Mouse (Mus musculus) yolk sac, embryonic 10.5 days (tissue): Measurements from ENCODE around the gene Igfbp7.

Experiments used
- DNase-seq: peaks from one replicate; pipeline ENCODE4 v3.0.0-alpha.2; 2017; ENCODE audit warnings: low spot score

Gene Igfbp7

GRCm38 (mm10) chr5:77379434-77380135, 28.3 kb downstream of the Igfbp7 start:
- DNase-seq = no peak

GRCm38 (mm10) chr5:77378027-77378426, 29.8 kb downstream of the Igfbp7 start:
- DNase-seq = no peak

- DNase-seq = no peak
Observed at GRCm38 (mm10) chr5:77375546-77375945, 32.3 kb downstream of the Igfbp7 start.

- no peak for DNase-seq
Observed at GRCm38 (mm10) chr5:77374945-77375344, 32.9 kb downstream of the Igfbp7 start.

- DNase-seq = no peak
Observed at GRCm38 (mm10) chr5:77372778-77373177, 35.1 kb downstream of the Igfbp7 start.

GRCm38 (mm10) chr5:77372242-77372641, 35.6 kb downstream of the Igfbp7 start:
- DNase-seq = no peak

GRCm38 (mm10) chr5:77370378-77370892, 37.4 kb downstream of the Igfbp7 start:
- DNase-seq = no peak

GRCm38 (mm10) chr5:77369394-77369793, 38.4 kb downstream of the Igfbp7 start:
- no peak for DNase-seq

GRCm38 (mm10) chr5:77368194-77368593, 39.6 kb downstream of the Igfbp7 start:
- no peak for DNase-seq

GRCm38 (mm10) chr5:77367682-77368081, 40.2 kb downstream of the Igfbp7 start:
- DNase-seq = no peak

- no peak for DNase-seq
Observed at GRCm38 (mm10) chr5:77367145-77367544, 40.7 kb downstream of the Igfbp7 start.

- no peak for DNase-seq
Observed at GRCm38 (mm10) chr5:77366313-77366712, 41.5 kb downstream of the Igfbp7 start.

GRCm38 (mm10) chr5:77364443-77365038, 43.3 kb downstream of the Igfbp7 start:
- DNase-seq = no peak

GRCm38 (mm10) chr5:77363650-77364049, 44.2 kb downstream of the Igfbp7 start:
- no peak for DNase-seq

GRCm38 (mm10) chr5:77362120-77362519, 45.7 kb downstream of the Igfbp7 start:
- no peak for DNase-seq

- no peak for DNase-seq
Observed at GRCm38 (mm10) chr5:77361006-77361405, 46.8 kb downstream of the Igfbp7 start.

- no peak for DNase-seq
Observed at GRCm38 (mm10) chr5:77359971-77360370, 47.9 kb downstream of the Igfbp7 start.

- peak; percentile 69 for DNase-seq
Observed at GRCm38 (mm10) chr5:77358347-77358746, 49.5 kb downstream of the Igfbp7 start.

GRCm38 (mm10) chr5:77357405-77358149, 50.3 kb downstream of the Igfbp7 start:
- DNase-seq = peak; percentile 69

- no peak for DNase-seq
Observed at GRCm38 (mm10) chr5:77355307-77356265, 52.3 kb downstream of the Igfbp7 start.

GRCm38 (mm10) chr5:77354361-77354787, 53.5 kb downstream of the Igfbp7 start:
- peak; percentile 71 for DNase-seq

GRCm38 (mm10) chr5:77351691-77352090, 56.1 kb downstream of the Igfbp7 start:
- no peak for DNase-seq
